8 mouse cellular contexts compared by ENCODE assay signal in the genomic region with DNA sequence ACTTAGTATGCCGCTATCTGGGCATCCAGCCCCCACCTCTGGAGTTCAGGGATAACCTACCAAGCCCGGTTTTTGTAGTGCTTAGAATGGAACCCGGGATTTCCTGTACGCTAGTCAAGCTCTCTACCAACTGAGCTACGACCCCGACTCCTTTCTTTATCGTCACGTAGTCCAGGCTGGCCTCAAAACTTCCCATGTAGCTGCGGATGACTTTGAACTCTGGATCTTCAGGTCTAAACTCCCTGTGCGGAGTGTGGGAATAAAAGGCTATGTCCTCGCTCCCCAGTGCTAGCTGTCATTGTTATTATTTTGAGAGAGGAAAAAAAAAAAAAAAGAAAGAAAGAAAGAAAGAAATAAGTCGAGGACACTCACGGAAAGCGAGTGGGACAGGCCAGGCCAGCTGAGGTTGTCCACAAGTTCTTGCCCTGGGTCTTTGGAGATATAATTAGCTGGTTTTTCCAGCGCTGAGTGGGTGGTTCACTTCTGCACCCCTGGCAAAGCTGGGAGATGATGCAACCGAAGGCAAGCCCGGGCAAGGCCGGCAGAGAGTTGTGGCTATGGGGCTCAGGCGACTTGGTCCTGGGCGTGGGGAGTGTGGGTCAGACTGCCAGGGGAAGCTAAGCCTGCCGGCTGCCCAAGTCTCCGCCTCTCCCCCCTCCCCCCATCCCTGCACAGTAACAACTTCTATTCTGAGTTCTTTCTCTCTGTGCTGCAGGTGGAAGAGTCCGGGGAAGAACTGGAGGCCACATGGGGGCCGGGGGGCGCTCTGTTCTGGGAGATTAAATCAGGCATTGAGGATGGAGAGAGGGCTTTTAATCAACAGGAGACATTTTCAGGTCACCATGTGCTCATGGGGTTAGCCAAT. TPM values are rescaled to one million over a fixed set of nuclear protein-coding genes. Genes with fewer than 3 reads are reported as not detected.
A peak's percentile ranks its signal among the peaks of the same experiment; 100 is the strongest.
DNase-seq lines count a peak whose midpoint lies in the region; ATAC-seq and TF ChIP-seq lines count a peak whose summit lies in the region.

No protein-coding gene starts in this region.

- H3K4me2 ChIP-seq in liver, embryonic 16.5 days (ENCODE audit: low read depth, low read length), result peak overlapping the region; percentile 56
- peak overlapping the region; percentile 30; the same call in 1 of the 2 replicates for H3K4me2 ChIP-seq in neural tube, embryonic 14.5 days (ENCODE audit: low read depth, low read length)

- peak overlapping the region; percentile 90 for H3K4me3 ChIP-seq in bone marrow macrophage, adult 2 months (ENCODE audit: insufficient read depth, low read length)
- H3K4me3 ChIP-seq in liver, embryonic 16.5 days (ENCODE audit: low read depth, low read length), result peak overlapping the region; percentile 35
- no peak overlapping the region for H3K4me3 ChIP-seq in neural tube, embryonic 14.5 days (ENCODE audit: low read depth, low read length)

- no peak for TF ChIP-seq CTCF in bone marrow macrophage, adult 2 months (IDR thresholded peaks at IDR 0.05; ENCODE audit: low read depth, low read length)

- TF ChIP-seq POLR2A in bone marrow macrophage, adult 2 months (IDR thresholded peaks at IDR 0.05; ENCODE audit: borderline replicate concordance, low read depth, low read length), result no peak

- H3K27ac ChIP-seq in bone marrow macrophage, adult 2 months (ENCODE audit: insufficient read depth, low read depth, low read length), result peak overlapping the region; percentile 100
- H3K27ac ChIP-seq in liver, embryonic 16.5 days (ENCODE audit: low read length), result no peak overlapping the region
- H3K27ac ChIP-seq in neural tube, embryonic 14.5 days (ENCODE audit: low read depth, low read length), result peak overlapping the region; percentile 57; the same call in 1 of the 2 replicates

- no peak for ATAC-seq in liver, embryonic 16.5 days (ENCODE audit: low read depth)
- no peak for ATAC-seq in neural tube, embryonic 14.5 days (ENCODE audit: low read depth)

- H3K9me3 ChIP-seq in liver, embryonic 16.5 days (replicated peaks; ENCODE audit: control insufficient read depth, low read length), result no peaks in the 10 kb centered on the region
- H3K9me3 ChIP-seq in neural tube, embryonic 14.5 days (ENCODE audit: control insufficient read depth, low read length), result no peaks in the 10 kb centered on the region

- DNase-seq in right cerebral cortex, postnatal 25 days, result peak; percentile 35
- no peak for DNase-seq in right cerebral cortex, postnatal 14 days
- DNase-seq in gastrocnemius, postnatal 10 days, result peak; percentile 57
- DNase-seq in induced T-regulatory cell, adult 2 months (ENCODE audit: low read depth), result peak; percentile 59
- no peak for DNase-seq in B cell, adult 2 months

- no peaks in the 10 kb centered on the region for H3K36me3 ChIP-seq in liver, embryonic 16.5 days (ENCODE audit: control insufficient read depth, insufficient read depth)
- H3K36me3 ChIP-seq in neural tube, embryonic 14.5 days (ENCODE audit: control insufficient read depth, insufficient read depth, low read length), result no peaks in the 10 kb centered on the region

- peaks cover 29% of the 10 kb centered on the region for H3K27me3 ChIP-seq in liver, embryonic 16.5 days (ENCODE audit: control insufficient read depth, insufficient read depth, low read depth, low read length)
- no peaks in the 10 kb centered on the region; the same call in 1 of the 2 replicates for H3K27me3 ChIP-seq in neural tube, embryonic 14.5 days (ENCODE audit: control insufficient read depth, insufficient read depth, low read length)

- H3K4me1 ChIP-seq in bone marrow macrophage, adult 2 months (ENCODE audit: control insufficient read depth, insufficient read depth, low read length), result peaks cover 38% of the 10 kb centered on the region
- H3K4me1 ChIP-seq in liver, embryonic 16.5 days (ENCODE audit: control insufficient read depth, low read depth, low read length), result peaks cover 13% of the 10 kb centered on the region
- H3K4me1 ChIP-seq in neural tube, embryonic 14.5 days (ENCODE audit: control insufficient read depth, insufficient read depth, low read length), result 0 out of 2 replicates have a peak, but pooled peaks cover 8% of the 10 kb centered on the region

- WGBS in liver, embryonic 16.5 days (ENCODE audit: insufficient replicate concordance), result 3% methylated on average over 25 of the region's 25 CpGs
- WGBS in neural tube, embryonic 14.5 days, result 11% methylated on average over 25 of the region's 25 CpGs

- no peak overlapping the region for H3K9ac ChIP-seq in liver, embryonic 16.5 days (ENCODE audit: low read depth, low read length)
- no peak overlapping the region for H3K9ac ChIP-seq in neural tube, embryonic 14.5 days (replicated peaks; ENCODE audit: low read depth, low read length)

RNA-seq across cellular contexts. Expression of gene Cdkn1a, which starts 12.0 kb away (rescaled TPM):
- 189 and 197 TPM in 2 replicates for polyA plus RNA-seq in bone marrow macrophage, adult 2 months (2012; ENCODE audit: insufficient read depth, insufficient read length, missing spikeins)
- total RNA-seq in gastrocnemius, postnatal 10 days (2021), result 10 to 100 TPM; 43.0 to 46.3 TPM
- 12.6 and 16.5 TPM in 2 replicates for polyA plus RNA-seq in liver, embryonic 16.5 days (2015; fragmentation: Nextera tagmentation; extraction: Ambion mirVana)
- 59.8 and 81.1 TPM in 2 replicates for polyA plus RNA-seq in neural tube, embryonic 14.5 days (2014; fragmentation: Nextera tagmentation; extraction: Ambion mirVana)

RNA-seq across cellular contexts. Expression of gene Rab44, which starts 35.2 kb away (rescaled TPM):
- 1.3 and 1.5 TPM in 2 replicates for polyA plus RNA-seq in bone marrow macrophage, adult 2 months (2012; ENCODE audit: insufficient read depth, insufficient read length, missing spikeins)
- 1 to 10 TPM in 1 of 2 experiments, under 1 TPM in 1; 0.68 to 1.6 TPM for total RNA-seq in gastrocnemius, postnatal 10 days (2021)
- polyA plus RNA-seq in liver, embryonic 16.5 days (2015; fragmentation: Nextera tagmentation; extraction: Ambion mirVana), result 9.9 and 10.9 TPM in 2 replicates
- not detected in 2 replicates for polyA plus RNA-seq in neural tube, embryonic 14.5 days (2014; fragmentation: Nextera tagmentation; extraction: Ambion mirVana)

RNA-seq across cellular contexts. Expression of gene Srsf3, which starts 46.3 kb away (rescaled TPM):
- 151 and 170 TPM in 2 replicates for polyA plus RNA-seq in bone marrow macrophage, adult 2 months (2012; ENCODE audit: insufficient read depth, insufficient read length, missing spikeins)
- 10 to 100 TPM; 91.3 to 94.2 TPM for total RNA-seq in gastrocnemius, postnatal 10 days (2021)
- polyA plus RNA-seq in liver, embryonic 16.5 days (2015; fragmentation: Nextera tagmentation; extraction: Ambion mirVana), result 185 and 211 TPM in 2 replicates
- 423 and 489 TPM in 2 replicates for polyA plus RNA-seq in neural tube, embryonic 14.5 days (2014; fragmentation: Nextera tagmentation; extraction: Ambion mirVana)

Comparison
In these comparisons a context has a peak if more than half of its experiments do, and no peak if none do; other contexts are left out.
1. DNase-seq: peak in right cerebral cortex, postnatal 25 days (single experiment), gastrocnemius, postnatal 10 days (single experiment) and induced T-regulatory cell, adult 2 months (single experiment); none in right cerebral cortex, postnatal 14 days (single experiment) and B cell, adult 2 months (0 of 2).